Mouse (Mus musculus) hindbrain, embryonic 13.5 days (tissue): ENCODE measurements around the gene Gpbp1. TPM values are rescaled to one million over a fixed set of nuclear protein-coding genes. Genes with fewer than 3 reads are reported as not detected.
A peak's percentile ranks its signal among the peaks of the same experiment; 100 is the strongest.

Experiments
- ATAC-seq: fragments of 200-750 bp; cut with Nextera tagmentation; 2 replicates; pipeline ENCODE4 v1.8.0; 2017; ENCODE audit warnings: moderate TSS enrichment; ENCODE audit not compliant: low FRiP score
- H3K27ac ChIP-seq: fragments of 300-500 bp; sonication (generic); 2 replicates; pipeline ENCODE4 v1.5.1; 2015; ENCODE audit warnings: inconsistent platforms, mild to moderate bottlenecking, moderate library complexity
- H3K27me3 ChIP-seq: fragments of 300-500 bp; sonication (generic); 2 replicates; pipeline ENCODE4 v1.6.1; 2015; ENCODE audit warnings: mild to moderate bottlenecking, inconsistent platforms
- H3K36me3 ChIP-seq: fragments of 300-500 bp; sonication (generic); 2 replicates; pipeline ENCODE4 v1.6.1; 2015; ENCODE audit warnings: mild to moderate bottlenecking, inconsistent platforms
- H3K4me1 ChIP-seq: fragments of 300-500 bp; sonication (generic); replicated peaks from 2 replicates; pipeline ENCODE4 v1.6.1; 2015; ENCODE audit warnings: inconsistent platforms
- H3K4me2 ChIP-seq: fragments of 300-500 bp; sonication (generic); 2 replicates; pipeline ENCODE4 v1.6.1; 2015; ENCODE audit warnings: inconsistent platforms, mild to moderate bottlenecking, moderate library complexity
- H3K4me3 ChIP-seq: fragments of 300-500 bp; sonication (generic); 2 replicates; pipeline ENCODE4 v1.5.1; 2015; ENCODE audit warnings: mild to moderate bottlenecking, inconsistent platforms
- H3K9ac ChIP-seq: fragments of 300-500 bp; sonication (generic); 2 replicates; pipeline ENCODE4 v1.6.1; 2015; ENCODE audit warnings: mild to moderate bottlenecking, inconsistent platforms
- H3K9me3 ChIP-seq: fragments of 300-500 bp; sonication (generic); 2 replicates; pipeline ENCODE4 v1.6.1; 2016; ENCODE audit warnings: inconsistent platforms
- WGBS: fragments of 180-500 bp; shearing (Covaris S2); methylation state at CpG from one replicate; pipeline ENCODE4 v1.1.7; 2015; 5-methylcytosine and 5-hydroxymethylcytosine counted together
- polyA plus RNA-seq: library from polyadenylated mRNA; unstranded; fragments of >200 nt; fragmentation: Nextera tagmentation; extraction: Ambion mirVana; gene quantifications from 2 replicates; pipeline ENCODE4 v1.2.1, GENCODE M21; 2015

The Gpbp1 gene
- polyA plus RNA-seq, 1 experiment from 2014 or later = 105 TPM

DNA sequence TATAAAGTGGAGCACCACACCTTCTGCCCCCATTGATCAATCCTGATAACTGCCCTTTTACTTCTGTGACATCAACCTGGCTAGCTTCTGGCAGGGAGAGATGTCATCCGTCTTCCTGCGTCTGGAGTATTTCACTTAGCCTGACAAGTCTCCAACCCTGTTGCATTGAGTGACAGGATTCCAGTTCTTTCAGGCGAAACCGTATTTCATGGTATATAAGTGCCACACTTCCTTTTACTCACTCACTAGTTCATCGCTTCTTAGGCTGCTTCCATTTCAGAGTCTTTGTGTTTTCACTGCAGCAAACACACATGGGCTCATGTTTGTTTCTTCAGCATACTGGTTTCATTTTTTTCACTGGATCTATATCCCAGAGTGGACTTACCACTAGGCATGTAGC lies 19.5 kb upstream of the Gpbp1 start:
- H3K9ac ChIP-seq = no peak overlapping the region
- H3K36me3 ChIP-seq = no peaks in the 10 kb centered on the region
- no peak overlapping the region for H3K4me2 ChIP-seq
- H3K9me3 ChIP-seq = no peaks in the 10 kb centered on the region
- ATAC-seq = no peak
- H3K4me1 ChIP-seq = no peaks in the 10 kb centered on the region
- no peak overlapping the region for H3K27ac ChIP-seq
- no peaks in the 10 kb centered on the region for H3K27me3 ChIP-seq
- 35% methylated on average over 5 of the region's 5 CpGs for WGBS
- H3K4me3 ChIP-seq = no peak overlapping the region

- Histone ChIP-seq H3K4me3 (no peak overlapping the region), H3K4me2 (no peak overlapping the region), H3K9ac (no peak overlapping the region), H3K4me1 (no peaks in the 10 kb centered on the region), H3K36me3 (no peaks in the 10 kb centered on the region), H3K27ac (no peak overlapping the region), H3K27me3 (no peaks in the 10 kb centered on the region), H3K9me3 (no peaks in the 10 kb centered on the region)
- no peak for ATAC-seq
- WGBS = 79% methylated on average over 6 of the region's 6 CpGs
These were observed 18.7 kb upstream of the Gpbp1 start for GRCm38 (mm10) chr13:111508645-111509044.

- no peaks in the 10 kb centered on the region for H3K36me3 ChIP-seq
- peaks cover 27% of the 10 kb centered on the region for H3K27me3 ChIP-seq
- WGBS = 67% methylated on average over 11 of the region's 11 CpGs
- no peak overlapping the region for H3K9ac ChIP-seq
- 0 out of 2 replicates have a peak, but pooled peaks cover 5% of the 10 kb centered on the region for H3K4me1 ChIP-seq
- H3K9me3 ChIP-seq = no peaks in the 10 kb centered on the region
- no peak overlapping the region for H3K27ac ChIP-seq
- ATAC-seq = no peak
- no peak overlapping the region for H3K4me2 ChIP-seq
- H3K4me3 ChIP-seq = no peak overlapping the region
These were observed 4.6 kb upstream of the Gpbp1 start for GRCm38 (mm10) chr13:111494330-111495029.

- H3K4me2 ChIP-seq = peak overlapping the region; percentile 68
- H3K27ac ChIP-seq = no peak overlapping the region
- ATAC-seq = no peak
- peaks cover 15% of the 10 kb centered on the region for H3K4me1 ChIP-seq
- H3K4me3 ChIP-seq = peak overlapping the region; percentile 92; the same call in 1 of the 2 replicates
- H3K27me3 ChIP-seq = peaks cover 27% of the 10 kb centered on the region
- H3K9ac ChIP-seq = no peak overlapping the region
- no peaks in the 10 kb centered on the region for H3K36me3 ChIP-seq
- H3K9me3 ChIP-seq = no peaks in the 10 kb centered on the region
- 25% methylated on average over 13 of the region's 13 CpGs for WGBS
These were observed 1.3 kb upstream of the Gpbp1 start for GRCm38 (mm10) chr13:111491046-111491756.

DNA sequence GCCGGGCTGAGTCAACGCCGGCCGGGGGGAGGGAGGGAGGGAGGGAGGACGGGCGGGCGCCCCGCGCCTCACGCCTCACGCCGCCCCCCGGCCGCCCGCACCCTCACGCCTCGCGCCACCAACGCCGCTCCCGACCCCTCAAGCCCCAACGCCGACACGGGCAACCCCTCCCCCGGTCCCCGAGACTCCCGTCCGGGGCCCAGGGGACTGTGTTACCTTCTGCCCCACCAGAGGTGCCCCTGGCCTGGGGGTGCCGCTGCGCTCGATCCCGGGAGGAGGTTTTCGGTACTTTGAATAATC lies 459 bp downstream of the Gpbp1 start:
- ATAC-seq = peak; percentile 83; the same call in 1 of the 2 replicates
- Histone ChIP-seq H3K4me1 (peaks cover 30% of the 10 kb centered on the region), H3K27ac (peak overlapping the region; percentile 98), H3K27me3 (peaks cover 25% of the 10 kb centered on the region), H3K4me2 (peak overlapping the region; percentile 93), H3K9me3 (no peaks in the 10 kb centered on the region), H3K4me3 (peak overlapping the region; percentile 92), H3K36me3 (no peaks in the 10 kb centered on the region), H3K9ac (peak overlapping the region; percentile 96)
- 0% methylated on average over 21 of the region's 33 CpGs for WGBS

DNA sequence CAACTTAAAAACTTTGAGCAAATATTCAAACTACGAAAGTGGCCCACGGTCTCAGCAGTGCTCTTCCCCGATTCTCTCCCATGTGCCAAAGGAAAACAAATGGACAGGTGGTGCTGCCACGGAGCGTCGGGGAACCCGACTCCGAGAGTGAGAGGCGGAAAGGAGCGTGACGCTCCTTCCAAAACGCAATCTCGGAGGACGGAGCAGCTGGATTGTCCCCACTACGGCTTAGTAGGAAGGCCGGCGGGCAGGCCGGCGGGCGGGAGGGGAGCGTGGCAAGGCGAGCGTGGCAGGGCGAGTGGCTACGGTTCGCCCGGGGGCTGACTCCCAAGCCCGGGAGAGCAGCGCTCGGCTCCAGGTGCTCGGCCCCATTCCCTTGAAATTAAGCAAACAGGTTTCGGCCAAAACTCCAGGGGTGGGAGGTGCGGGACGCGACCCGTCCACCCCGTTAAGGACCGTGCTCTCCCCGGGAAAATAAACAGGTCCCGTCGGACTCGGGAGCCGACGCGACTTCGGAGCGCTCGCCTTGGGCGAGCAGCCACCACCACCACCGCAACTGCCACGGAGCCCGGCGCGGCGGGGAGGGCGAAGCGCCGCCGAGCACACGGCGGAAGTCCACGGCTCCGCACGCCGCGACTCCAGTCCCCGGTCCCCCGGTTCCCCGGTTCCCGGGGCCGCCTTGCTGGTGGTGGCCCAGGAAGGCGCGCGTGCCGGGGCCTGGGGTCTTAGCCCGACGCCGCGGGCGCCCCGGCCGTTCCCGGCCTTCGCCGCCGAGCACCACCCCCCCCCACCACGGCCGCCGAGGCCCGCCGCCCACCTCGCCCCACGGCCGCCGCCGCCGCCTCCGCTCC lies 1.0 kb downstream of the Gpbp1 start:
- Histone ChIP-seq H3K9me3 (no peaks in the 10 kb centered on the region), H3K36me3 (no peaks in the 10 kb centered on the region), H3K4me3 (peak overlapping the region; percentile 92), H3K27me3 (peaks cover 25% of the 10 kb centered on the region), H3K4me2 (peak overlapping the region; percentile 93), H3K9ac (peak overlapping the region; percentile 96), H3K27ac (peak overlapping the region; percentile 98), H3K4me1 (peaks cover 33% of the 10 kb centered on the region)
- WGBS = under 1% methylated on average over 68 of the region's 98 CpGs
- peak; percentile 1 for ATAC-seq

DNA sequence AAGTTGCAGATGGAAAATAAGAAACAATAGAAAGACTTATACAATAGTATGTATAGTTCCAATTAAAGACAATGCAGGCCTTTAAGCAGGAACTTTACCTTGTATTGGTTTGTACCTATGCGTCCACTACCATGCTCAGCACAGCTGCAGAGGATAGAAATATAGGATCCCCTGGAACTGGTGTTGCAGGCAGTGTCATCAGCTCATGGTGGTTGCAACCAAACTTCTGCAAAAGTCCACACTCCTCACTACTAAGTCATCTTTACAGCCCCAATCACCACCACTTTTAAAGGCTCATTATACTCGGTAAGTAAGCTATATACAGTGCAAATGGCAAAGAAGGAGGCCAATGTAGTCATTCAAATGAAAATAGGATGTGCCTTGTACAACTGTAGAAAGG lies 12.2 kb downstream of the Gpbp1 start:
- WGBS = 95% methylated on average over 2 of the region's 2 CpGs
- H3K9me3 ChIP-seq = no peaks in the 10 kb centered on the region
- H3K9ac ChIP-seq = no peak overlapping the region
- no peaks in the 10 kb centered on the region for H3K27me3 ChIP-seq
- H3K4me2 ChIP-seq = no peak overlapping the region
- ATAC-seq = no peak
- H3K27ac ChIP-seq = no peak overlapping the region
- H3K36me3 ChIP-seq = no peaks in the 10 kb centered on the region
- H3K4me1 ChIP-seq = peaks cover 49% of the 10 kb centered on the region
- H3K4me3 ChIP-seq = no peak overlapping the region

GRCm38 (mm10) chr13:111470562-111471237 lies 19.2 kb downstream of the Gpbp1 start:
- Histone ChIP-seq H3K4me3 (no peak overlapping the region), H3K9ac (no peak overlapping the region), H3K4me1 (peaks cover 14% of the 10 kb centered on the region), H3K4me2 (no peak overlapping the region), H3K27ac (no peak overlapping the region), H3K27me3 (no peaks in the 10 kb centered on the region), H3K36me3 (no peaks in the 10 kb centered on the region; the same call in 1 of the 2 replicates), H3K9me3 (no peaks in the 10 kb centered on the region)
- 77% methylated on average over 3 of the region's 3 CpGs for WGBS
- no peak for ATAC-seq

DNA sequence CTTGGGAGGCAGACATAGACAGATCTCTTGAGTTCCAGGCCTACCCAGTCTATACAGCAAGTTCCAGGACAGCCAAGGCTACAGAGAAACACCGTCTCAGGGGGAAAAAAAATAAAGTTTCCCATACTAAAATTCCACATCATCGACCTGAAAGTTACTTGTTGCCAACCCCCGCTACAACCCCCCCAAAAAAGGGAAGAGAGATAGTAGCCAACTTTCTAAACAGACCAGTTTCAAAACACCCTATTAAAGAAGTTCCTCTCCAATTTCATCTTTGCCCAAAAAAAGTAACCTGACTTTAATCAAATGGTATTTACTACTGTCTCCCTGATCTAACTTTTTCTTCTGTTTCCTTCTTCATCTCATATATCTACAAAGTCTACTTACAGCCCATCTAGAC lies 22.6 kb downstream of the Gpbp1 start:
- Histone ChIP-seq H3K27me3 (no peaks in the 10 kb centered on the region), H3K36me3 (peaks cover 8% of the 10 kb centered on the region), H3K4me3 (no peak overlapping the region), H3K4me2 (no peak overlapping the region), H3K9ac (no peak overlapping the region), H3K4me1 (peaks cover 3% of the 10 kb centered on the region), H3K27ac (no peak overlapping the region), H3K9me3 (no peaks in the 10 kb centered on the region)
- WGBS = 95% methylated on average over 3 of the region's 3 CpGs
- ATAC-seq = no peak

GRCm38 (mm10) chr13:111461424-111461823 lies 28.5 kb downstream of the Gpbp1 start:
- no peak overlapping the region for H3K27ac ChIP-seq
- no peaks in the 10 kb centered on the region for H3K4me1 ChIP-seq
- no peaks in the 10 kb centered on the region for H3K9me3 ChIP-seq
- no peak for ATAC-seq
- peaks cover 8% of the 10 kb centered on the region for H3K36me3 ChIP-seq
- 6% methylated on average over 1 of the region's 1 CpGs for WGBS
- H3K4me2 ChIP-seq = no peak overlapping the region
- no peaks in the 10 kb centered on the region for H3K27me3 ChIP-seq
- no peak overlapping the region for H3K9ac ChIP-seq
- H3K4me3 ChIP-seq = no peak overlapping the region

- Histone ChIP-seq H3K27ac (no peak overlapping the region), H3K9ac (no peak overlapping the region), H3K27me3 (no peaks in the 10 kb centered on the region), H3K4me1 (peaks cover 4% of the 10 kb centered on the region), H3K4me3 (no peak overlapping the region), H3K9me3 (no peaks in the 10 kb centered on the region), H3K4me2 (no peak overlapping the region), H3K36me3 (peaks cover 12% of the 10 kb centered on the region)
- ATAC-seq = no peak
- WGBS = 85% methylated on average over 2 of the region's 2 CpGs
These were observed 33.1 kb downstream of the Gpbp1 start for GRCm38 (mm10) chr13:111456790-111457189.

- H3K36me3 ChIP-seq = peaks cover 10% of the 10 kb centered on the region
- no peaks in the 10 kb centered on the region for H3K4me1 ChIP-seq
- H3K9ac ChIP-seq = no peak overlapping the region
- H3K27ac ChIP-seq = no peak overlapping the region
- no peak overlapping the region for H3K4me3 ChIP-seq
- no peak overlapping the region for H3K4me2 ChIP-seq
- H3K27me3 ChIP-seq = no peaks in the 10 kb centered on the region
- no peaks in the 10 kb centered on the region for H3K9me3 ChIP-seq
- no peak for ATAC-seq
These were observed 45.6 kb downstream of the Gpbp1 start for GRCm38 (mm10) chr13:111444325-111444724.
